Mouse (Mus musculus): Measurements from ENCODE around the gene Elmsan1. TPM values are rescaled to one million over a fixed set of nuclear protein-coding genes. Genes with fewer than 3 reads are reported as not detected.

Gene Elmsan1
- total and polyA plus RNA-seq, 3 experiments, result 2.2 to 14.3 (median 5.6) TPM

DNA sequence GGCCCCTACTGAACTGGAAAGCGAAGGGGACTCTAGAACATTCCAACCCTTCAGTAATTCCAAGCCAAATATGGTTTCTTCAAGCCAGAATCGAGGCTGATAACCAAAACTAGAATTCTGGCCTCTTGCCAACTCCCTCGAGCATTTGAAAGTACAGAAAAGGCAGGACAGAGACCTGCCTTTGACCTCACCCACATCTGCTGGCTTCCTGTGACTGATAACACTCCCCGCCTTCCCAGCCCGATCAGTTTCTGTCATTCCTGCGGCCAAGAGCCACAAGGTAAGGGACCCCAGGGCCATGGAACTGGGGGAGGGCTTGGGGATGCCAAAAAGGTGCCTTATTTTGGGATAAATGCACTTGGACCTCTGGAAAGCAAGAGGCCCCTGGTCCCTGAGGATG lies 67.7 kb downstream of the Elmsan1 start:
- peaks cover 39 to 86% of the 10 kb centered on the region in 2 experiments for H3K36me3 ChIP-seq (replicated peaks in 1 of 2; ENCODE audit: control insufficient read depth in 1 of 2, insufficient read depth in 1 of 2, low read length in 1 of 2)
- no peak overlapping the region for H3K27ac ChIP-seq (ENCODE audit: insufficient read depth, low read depth)
- H3K27me3 ChIP-seq (replicated peaks), result no peaks in the 10 kb centered on the region
- H3K4me2 ChIP-seq (ENCODE audit: insufficient read depth, low read depth, poor library complexity, severe bottlenecking), result no peak overlapping the region
- dilution Hi-C loops (cut with MboI; ENCODE audit: extremely low pct_ligation_motif_present, extremely low pct_unique_long_range_greater_than_20kb, low sequenced_read_pairs) (no loop called here), in situ Hi-C loops (cut with MboI; ENCODE audit: low pct_ligation_motif_present, low pct_unique_long_range_greater_than_20kb, low sequenced_read_pairs) (no loop called here)
- H3K9me3 ChIP-seq (replicated peaks; ENCODE audit: low read length), result no peaks in the 10 kb centered on the region
- no peak for DNase-seq (ENCODE audit: extremely low read depth)
- H3K4me1 ChIP-seq (ENCODE audit: control insufficient read depth in 1 of 2, insufficient read depth in 2 of 2), result no peaks in the 10 kb centered on the region
- no peaks in the 10 kb centered on the region for H3K79me2 ChIP-seq (replicated peaks; ENCODE audit: control insufficient read depth, extremely low read depth, insufficient read depth, poor library complexity, severe bottlenecking)
- TF ChIP-seq ZNF384 (IDR thresholded peaks at IDR 0.05; ENCODE audit: low read depth, low read length) (no peak), PAX5 (IDR thresholded peaks at IDR 0.05; ENCODE audit: low read length) (no peak), JUND (conservative IDR thresholded peaks at IDR 0.05; ENCODE audit: low read depth, low read length) (no peak), KAT2A (IDR thresholded peaks at IDR 0.05; ENCODE audit: insufficient replicate concordance, low read length) (no peak), TBP (conservative IDR thresholded peaks at IDR 0.05; ENCODE audit: low read depth, low read length) (no peak), SIN3A (IDR thresholded peaks at IDR 0.05; ENCODE audit: low read length) (no peak), ZMIZ1 (IDR thresholded peaks at IDR 0.05; ENCODE audit: low read depth, low read length) (no peak), POLR2A (IDR thresholded peaks at IDR 0.05; ENCODE audit: low read depth, low read length) (no peak)
- no peak overlapping the region for H3K4me3 ChIP-seq (replicated peaks in 1 of 3; ENCODE audit: low read depth in 2 of 3, low read length in 2 of 3, poor library complexity in 1 of 3)
- no peak overlapping the region for H3K9ac ChIP-seq (ENCODE audit: insufficient read depth, low read depth)

DNA sequence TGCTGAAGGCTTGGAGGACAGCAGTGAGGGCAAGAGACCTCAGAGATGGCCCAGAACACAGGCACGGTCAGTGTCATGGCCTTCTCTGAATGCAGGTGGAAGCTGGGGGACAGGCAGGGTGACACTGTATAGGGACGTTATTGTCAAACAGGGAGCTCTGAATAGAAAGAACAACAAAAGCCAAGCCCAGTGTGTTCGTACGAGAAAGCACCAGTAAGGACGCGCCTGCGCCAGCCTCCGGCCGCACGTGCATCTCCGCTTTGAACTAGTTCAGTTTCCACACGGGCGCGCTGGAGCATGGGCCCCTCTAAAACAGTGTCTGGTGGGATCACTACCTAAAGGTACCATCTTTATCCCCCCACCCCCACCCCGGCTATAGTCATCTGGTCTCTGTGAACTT lies 68.7 kb downstream of the Elmsan1 start:
- Histone ChIP-seq H3K4me3 (replicated peaks in 1 of 3; ENCODE audit: low read depth in 2 of 3, low read length in 2 of 3, poor library complexity in 1 of 3) (no peak overlapping the region), H3K79me2 (replicated peaks; ENCODE audit: control insufficient read depth, extremely low read depth, insufficient read depth, poor library complexity, severe bottlenecking) (no peaks in the 10 kb centered on the region), H3K4me2 (ENCODE audit: insufficient read depth, low read depth, poor library complexity, severe bottlenecking) (no peak overlapping the region), H3K9me3 (replicated peaks; ENCODE audit: low read length) (no peaks in the 10 kb centered on the region), H3K27ac (ENCODE audit: insufficient read depth, low read depth) (no peak overlapping the region), H3K36me3 (replicated peaks in 1 of 2; ENCODE audit: control insufficient read depth in 1 of 2, insufficient read depth in 1 of 2, low read length in 1 of 2) (peaks cover 32 to 81% of the 10 kb centered on the region in 2 experiments), H3K9ac (ENCODE audit: insufficient read depth, low read depth) (no peak overlapping the region), H3K4me1 (ENCODE audit: control insufficient read depth in 1 of 2, insufficient read depth in 2 of 2) (no peaks in the 10 kb centered on the region), H3K27me3 (replicated peaks) (no peaks in the 10 kb centered on the region)
- dilution Hi-C loops (cut with MboI; ENCODE audit: extremely low pct_ligation_motif_present, extremely low pct_unique_long_range_greater_than_20kb, low sequenced_read_pairs) (no loop called here), in situ Hi-C loops (cut with MboI; ENCODE audit: low pct_ligation_motif_present, low pct_unique_long_range_greater_than_20kb, low sequenced_read_pairs) (no loop called here)
- no peak for DNase-seq (ENCODE audit: extremely low read depth)
- no peak for TF ChIP-seq CHD1 (IDR thresholded peaks at IDR 0.05; ENCODE audit: low read depth, low read length)
- TF ChIP-seq ZKSCAN1 (IDR thresholded peaks at IDR 0.05; ENCODE audit: borderline replicate concordance, low read depth, low read length), result no peak
- no peak for TF ChIP-seq JUND (conservative IDR thresholded peaks at IDR 0.05; ENCODE audit: low read depth, low read length)
- no peak for TF ChIP-seq ZMIZ1 (IDR thresholded peaks at IDR 0.05; ENCODE audit: low read depth, low read length)
- TF ChIP-seq SMC3 (IDR thresholded peaks at IDR 0.05; ENCODE audit: low read depth, low read length), result no peak
- no peak for TF ChIP-seq JUN (IDR thresholded peaks at IDR 0.05; ENCODE audit: insufficient read depth, low read depth, low read length)
- no peak for TF ChIP-seq IRF4 (IDR thresholded peaks at IDR 0.05; ENCODE audit: low read depth, low read length)
- TF ChIP-seq MEF2A (IDR thresholded peaks at IDR 0.05; ENCODE audit: borderline replicate concordance, low read depth, low read length), result no peak
- TF ChIP-seq MYC (IDR thresholded peaks at IDR 0.05; ENCODE audit: low read depth, low read length), result no peak

DNA sequence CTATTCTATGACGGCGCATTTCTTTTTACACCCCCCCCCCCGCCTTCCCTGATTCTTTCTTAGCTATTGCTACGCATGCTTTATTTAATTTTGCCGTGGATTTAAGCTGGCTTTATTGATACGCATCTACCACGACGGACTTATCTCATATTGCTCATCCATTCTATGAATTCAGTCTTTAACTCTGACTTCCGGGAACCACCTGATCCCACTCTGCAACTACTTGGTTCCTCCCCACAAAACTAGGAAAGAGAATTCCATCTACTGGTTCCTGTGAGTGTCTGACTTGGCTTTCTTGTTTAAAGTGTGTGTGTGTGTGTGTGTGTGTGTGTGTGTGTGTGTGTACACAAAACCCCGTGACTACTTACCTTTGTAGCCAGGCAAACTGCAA lies 70.1 kb downstream of the Elmsan1 start:
- H3K4me1 ChIP-seq (ENCODE audit: control insufficient read depth in 1 of 2, insufficient read depth in 2 of 2), result no peaks in the 10 kb centered on the region
- no peaks in the 10 kb centered on the region for H3K79me2 ChIP-seq (replicated peaks; ENCODE audit: control insufficient read depth, extremely low read depth, insufficient read depth, poor library complexity, severe bottlenecking)
- no peak overlapping the region for H3K4me3 ChIP-seq (replicated peaks in 1 of 3; ENCODE audit: low read depth in 2 of 3, low read length in 2 of 3, poor library complexity in 1 of 3)
- H3K27me3 ChIP-seq (replicated peaks), result no peaks in the 10 kb centered on the region
- in situ Hi-C loops (cut with MboI; ENCODE audit: low pct_ligation_motif_present, low pct_unique_long_range_greater_than_20kb, low sequenced_read_pairs) (no loop called here), dilution Hi-C loops (cut with MboI; ENCODE audit: extremely low pct_ligation_motif_present, extremely low pct_unique_long_range_greater_than_20kb, low sequenced_read_pairs) (no loop called here)
- peaks cover 27 to 77% of the 10 kb centered on the region in 2 experiments for H3K36me3 ChIP-seq (replicated peaks in 1 of 2; ENCODE audit: control insufficient read depth in 1 of 2, insufficient read depth in 1 of 2, low read length in 1 of 2)
- no peak overlapping the region for H3K27ac ChIP-seq (ENCODE audit: insufficient read depth, low read depth)
- no peak overlapping the region for H3K9ac ChIP-seq (ENCODE audit: insufficient read depth, low read depth)
- no peak for TF ChIP-seq POLR2A (IDR thresholded peaks at IDR 0.05; ENCODE audit: low read depth, low read length)
- TF ChIP-seq TBP (conservative IDR thresholded peaks at IDR 0.05; ENCODE audit: low read depth, low read length), result no peak
- TF ChIP-seq CHD2 (IDR thresholded peaks at IDR 0.05; ENCODE audit: low read length), result no peak
- no peak for TF ChIP-seq NELFE (IDR thresholded peaks at IDR 0.05; ENCODE audit: low read depth, low read length)
- TF ChIP-seq ZKSCAN1 (IDR thresholded peaks at IDR 0.05; ENCODE audit: borderline replicate concordance, low read depth, low read length), result no peak
- TF ChIP-seq PAX5 (IDR thresholded peaks at IDR 0.05; ENCODE audit: low read length), result no peak
- no peak for TF ChIP-seq IRF4 (IDR thresholded peaks at IDR 0.05; ENCODE audit: low read depth, low read length)
- no peak for DNase-seq (ENCODE audit: extremely low read depth)
- H3K4me2 ChIP-seq (ENCODE audit: insufficient read depth, low read depth, poor library complexity, severe bottlenecking), result no peak overlapping the region
- no peaks in the 10 kb centered on the region for H3K9me3 ChIP-seq (replicated peaks; ENCODE audit: low read length)
